Mouse (Mus musculus): ENCODE data around the gene Baiap3. TPM values are rescaled to one million over a fixed set of nuclear protein-coding genes. Genes with fewer than 3 reads are reported as not detected.

Baiap3 gene
- 10 to 100 TPM; 12.3 to 24.4 TPM for total RNA-seq (2021)

- DNase-seq (ENCODE audit: low spot score in 2 of 2): no peak
- intact Hi-C loops (cut with DNase I): no loop called here
Observed at GRCm38 (mm10) chr17:25256140-25256754, at the start of gene Baiap3. TSS of gene Baiap3 (minus strand) at chr17:25256364.

GRCm38 (mm10) chr17:25298094-25298493 is 41.9 kb upstream of the Baiap3 start, which contains the start of gene Prss34:
TSS of gene Prss34 (plus strand) at chr17:25298394.
- DNase-seq (ENCODE audit: low spot score in 2 of 2): no peak
- intact Hi-C loops (cut with DNase I): no loop called here

- intact Hi-C loops (cut with DNase I): no loop called here
- no peak for DNase-seq (ENCODE audit: low spot score in 2 of 2)
Observed at GRCm38 (mm10) chr17:25294111-25294510, 37.9 kb upstream of the Baiap3 start.

GRCm38 (mm10) chr17:25293495-25293894 is 37.3 kb upstream of the Baiap3 start:
- no peak for DNase-seq (ENCODE audit: low spot score in 2 of 2)
- intact Hi-C loops (cut with DNase I): no loop called here

GRCm38 (mm10) chr17:25290411-25290810 is 34.2 kb upstream of the Baiap3 start:
- intact Hi-C loops (cut with DNase I): no loop called here
- no peak for DNase-seq (ENCODE audit: low spot score in 2 of 2)

GRCm38 (mm10) chr17:25288842-25289241 is 32.7 kb upstream of the Baiap3 start:
- intact Hi-C loops (cut with DNase I): loop anchor here (5.0 kb wide), 1 partner anchor 73 kb away; no protein-coding TSS in a partner anchor
- peak in 1 of 2 experiments; percentile 32 for DNase-seq (ENCODE audit: low spot score in 2 of 2)

- intact Hi-C loops (cut with DNase I): loop anchor here (5.0 kb wide), 1 partner anchor 77 kb away; no protein-coding TSS in a partner anchor
- peak; percentile 12 to 26 for DNase-seq (ENCODE audit: low spot score in 2 of 2)
Observed at GRCm38 (mm10) chr17:25285033-25285432, 28.9 kb upstream of the Baiap3 start.

GRCm38 (mm10) chr17:25282133-25282532 is 26.0 kb upstream of the Baiap3 start:
- DNase-seq (ENCODE audit: low spot score in 2 of 2): no peak
- intact Hi-C loops (cut with DNase I): no loop called here

- no peak for DNase-seq (ENCODE audit: low spot score in 2 of 2)
- intact Hi-C loops (cut with DNase I): no loop called here
Observed at GRCm38 (mm10) chr17:25275833-25276232, 19.7 kb upstream of the Baiap3 start.

- DNase-seq (ENCODE audit: low spot score in 2 of 2): no peak
- intact Hi-C loops (cut with DNase I): loop anchor here (5.0 kb wide), 1 partner anchor 157 kb away; the partner anchor contains the start of gene Telo2
Observed at GRCm38 (mm10) chr17:25274571-25275346, 18.6 kb upstream of the Baiap3 start, which contains the start of gene Ube2i. TSS of gene Ube2i (minus strand) at chr17:25274622.

- intact Hi-C loops (cut with DNase I): loop anchor here (2.0 to 5.0 kb wide), 2 partner anchors 89 to 157 kb away; partner anchors contain the start of genes BC003965 and Telo2
- peak; percentile 97 to 99 for DNase-seq (ENCODE audit: low spot score in 2 of 2)
Observed at GRCm38 (mm10) chr17:25273706-25274501, 17.7 kb upstream of the Baiap3 start.

- DNase-seq (ENCODE audit: low spot score in 2 of 2): peak; percentile 96
- intact Hi-C loops (cut with DNase I): loop anchor here (2.0 to 5.0 kb wide), 2 partner anchors 88 to 156 kb away; partner anchors contain the start of genes BC003965 and Telo2
Observed at GRCm38 (mm10) chr17:25272951-25273705, 17.0 kb upstream of the Baiap3 start.

GRCm38 (mm10) chr17:25272326-25272725 is 16.2 kb upstream of the Baiap3 start:
- intact Hi-C loops (cut with DNase I): loop anchor here (2.0 to 5.0 kb wide), 2 partner anchors 88 to 155 kb away; partner anchors contain the start of genes BC003965 and Telo2
- no peak for DNase-seq (ENCODE audit: low spot score in 2 of 2)

- intact Hi-C loops (cut with DNase I): loop anchor here (5.0 kb wide), 1 partner anchor 154 kb away; the partner anchor contains the start of gene Telo2
- no peak for DNase-seq (ENCODE audit: low spot score in 2 of 2)
Observed at GRCm38 (mm10) chr17:25270795-25271335, 14.7 kb upstream of the Baiap3 start.

- intact Hi-C loops (cut with DNase I): no loop called here
- no peak for DNase-seq (ENCODE audit: low spot score in 2 of 2)
Observed at GRCm38 (mm10) chr17:25264453-25264852, 8.3 kb upstream of the Baiap3 start.

- no peak for DNase-seq (ENCODE audit: low spot score in 2 of 2)
Observed at GRCm38 (mm10) chr17:25257804-25258261, 1.7 kb upstream of the Baiap3 start.

GRCm38 (mm10) chr17:25255110-25255509 is 1.1 kb downstream of the Baiap3 start:
- intact Hi-C loops (cut with DNase I): no loop called here
- no peak for DNase-seq (ENCODE audit: low spot score in 2 of 2)

More at GRCm38 (mm10) chr17:25257804-25258261, 1.7 kb upstream of the Baiap3 start:
- intact Hi-C loops (cut with DNase I): no loop called here

GRCm38 (mm10) chr17:25253760-25254159 is 2.4 kb downstream of the Baiap3 start:
- no peak for DNase-seq (ENCODE audit: low spot score in 2 of 2)
- intact Hi-C loops (cut with DNase I): no loop called here
